Mouse (Mus musculus) megakaryocyte, embryonic 14.5 days (primary cell): ENCODE measurements around the gene Ccdc33.

Experiments
- FLI1 ChIP-seq: IDR thresholded peaks from 2 replicates; pipeline ENCODE4 v1.6.1; 2012; ENCODE audit warnings: low read length, inconsistent platforms, mixed read lengths
- GATA1 ChIP-seq: IDR thresholded peaks from 3 replicates; pipeline ENCODE4 v1.6.1; 2012; ENCODE audit warnings: mixed read lengths, low read length, inconsistent platforms, borderline replicate concordance

- no peak for TF ChIP-seq GATA1
- no peak for TF ChIP-seq FLI1
Measured at GRCm38 (mm10) chr9:58005753-58006461, 112.7 kb downstream of the Ccdc33 start, which contains the start of gene Cyp11a1.
